Mouse (Mus musculus) midbrain, embryonic 16.5 days (tissue): ENCODE data around the gene Il6ra. TPM values are rescaled to one million over a fixed set of nuclear protein-coding genes. Genes with fewer than 3 reads are reported as not detected.

Experiments used
- ATAC-seq: fragments of 200-750 bp; cut with Nextera tagmentation; 2 replicates; pipeline ENCODE4 v1.8.0; 2017; ENCODE audit warnings: moderate TSS enrichment
- H3K27ac ChIP-seq: fragments of 300-500 bp; sonication (generic); 2 replicates; pipeline ENCODE4 v1.5.1; 2014; ENCODE audit warnings: mild to moderate bottlenecking, low read length, mixed read lengths
- H3K27me3 ChIP-seq: fragments of 300-500 bp; sonication (generic); 2 replicates; pipeline ENCODE4 v1.6.1; 2014; ENCODE audit warnings: low read depth, low read length, mixed read lengths; ENCODE audit not compliant: control insufficient read depth, insufficient read depth
- H3K36me3 ChIP-seq: fragments of 300-500 bp; sonication (generic); 2 replicates; pipeline ENCODE4 v1.6.1; 2014; ENCODE audit warnings: mild to moderate bottlenecking, low read length, moderate library complexity, mixed read lengths; ENCODE audit not compliant: control insufficient read depth, insufficient read depth
- H3K4me1 ChIP-seq: fragments of 300-500 bp; sonication (generic); 2 replicates; pipeline ENCODE4 v1.6.1; 2014; ENCODE audit warnings: mild to moderate bottlenecking, low read length, mixed read lengths; ENCODE audit not compliant: control insufficient read depth, insufficient read depth
- H3K4me2 ChIP-seq: fragments of 300-500 bp; sonication (generic); 2 replicates; pipeline ENCODE4 v1.6.1; 2014; ENCODE audit warnings: mild to moderate bottlenecking, low read length, mixed read lengths
- H3K4me3 ChIP-seq: fragments of 300-500 bp; sonication (generic); 2 replicates; pipeline ENCODE4 v1.5.1; 2014; ENCODE audit warnings: low read depth, mild to moderate bottlenecking, low read length, moderate library complexity, mixed read lengths
- H3K9ac ChIP-seq: fragments of 300-500 bp; sonication (generic); 2 replicates; pipeline ENCODE4 v1.6.1; 2014; ENCODE audit warnings: low read depth, low read length, mixed read lengths
- H3K9me3 ChIP-seq: fragments of 300-500 bp; sonication (generic); replicated peaks from 2 replicates; pipeline ENCODE4 v1.6.1; 2014; ENCODE audit warnings: mild to moderate bottlenecking, low read length, mixed read lengths; ENCODE audit not compliant: control insufficient read depth, poor library complexity, severe bottlenecking
- WGBS: fragments of 180-500 bp; shearing (Covaris S2); extraction: QIAGEN DNeasy Blood & Tissue Kit; methylation state at CpG from one replicate; pipeline ENCODE4 v1.1.7; 2014; 5-methylcytosine and 5-hydroxymethylcytosine counted together
- polyA plus RNA-seq: library from polyadenylated mRNA; unstranded; fragments of >200 nt; fragmentation: Nextera tagmentation; extraction: Ambion mirVana; gene quantifications from 2 replicates; pipeline ENCODE4 v1.2.1, GENCODE M21; 2015

Gene Il6ra
- polyA plus RNA-seq, 1 experiment from 2014 or later, result 0.75 TPM

DNA sequence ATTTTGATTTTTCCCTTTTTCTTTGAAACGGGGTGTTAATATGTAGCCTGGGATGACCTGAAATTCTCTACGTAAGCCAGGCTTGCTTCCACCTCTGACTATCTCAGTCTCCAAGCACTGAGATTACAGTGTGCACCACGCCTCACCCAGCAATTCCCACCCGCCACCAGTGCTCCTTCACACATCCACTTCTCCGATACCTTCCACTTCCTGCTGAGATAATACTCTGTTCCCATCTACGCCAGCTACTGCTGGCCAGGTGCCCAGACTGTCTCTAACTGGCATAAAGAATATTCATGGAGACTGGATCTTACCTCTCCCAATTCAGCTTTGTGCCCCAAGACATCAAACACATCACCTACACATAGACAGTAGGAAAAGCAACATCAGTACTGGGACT, 35.7 kb upstream of the Il6ra start:
- Histone ChIP-seq H3K27me3 (no peaks in the 10 kb centered on the region), H3K4me3 (no peak overlapping the region), H3K9me3 (no peaks in the 10 kb centered on the region), H3K27ac (no peak overlapping the region), H3K4me1 (no peaks in the 10 kb centered on the region), H3K36me3 (peaks cover 55% of the 10 kb centered on the region), H3K4me2 (no peak overlapping the region), H3K9ac (no peak overlapping the region)
- 84% methylated on average over 6 of the region's 6 CpGs for WGBS
- ATAC-seq, result no peak

DNA sequence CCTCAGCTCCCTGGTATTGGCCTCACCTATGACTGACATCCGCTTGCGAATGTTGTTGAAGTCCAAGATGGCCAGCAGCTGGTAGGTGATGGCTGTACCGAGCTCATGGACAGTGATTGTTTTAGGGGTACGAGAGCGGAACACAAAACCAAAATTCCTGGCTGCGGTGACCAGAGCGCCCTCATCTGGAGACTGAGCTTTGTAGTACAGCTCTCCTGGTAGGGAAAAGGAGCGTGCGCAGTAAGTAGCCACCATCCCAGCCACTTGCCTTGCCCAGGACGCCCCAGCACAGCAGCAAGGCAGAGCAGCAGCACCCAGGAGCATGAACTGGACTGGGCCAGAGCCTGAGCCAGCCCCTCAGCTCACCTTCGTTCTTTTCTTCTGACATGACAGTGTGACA, 35.0 kb upstream of the Il6ra start:
- peaks cover 61% of the 10 kb centered on the region for H3K36me3 ChIP-seq
- no peak for ATAC-seq
- no peak overlapping the region for H3K4me3 ChIP-seq
- no peaks in the 10 kb centered on the region for H3K4me1 ChIP-seq
- no peaks in the 10 kb centered on the region for H3K9me3 ChIP-seq
- no peak overlapping the region for H3K27ac ChIP-seq
- H3K27me3 ChIP-seq, result no peaks in the 10 kb centered on the region
- 86% methylated on average over 11 of the region's 11 CpGs for WGBS
- no peak overlapping the region for H3K9ac ChIP-seq
- no peak overlapping the region for H3K4me2 ChIP-seq

DNA sequence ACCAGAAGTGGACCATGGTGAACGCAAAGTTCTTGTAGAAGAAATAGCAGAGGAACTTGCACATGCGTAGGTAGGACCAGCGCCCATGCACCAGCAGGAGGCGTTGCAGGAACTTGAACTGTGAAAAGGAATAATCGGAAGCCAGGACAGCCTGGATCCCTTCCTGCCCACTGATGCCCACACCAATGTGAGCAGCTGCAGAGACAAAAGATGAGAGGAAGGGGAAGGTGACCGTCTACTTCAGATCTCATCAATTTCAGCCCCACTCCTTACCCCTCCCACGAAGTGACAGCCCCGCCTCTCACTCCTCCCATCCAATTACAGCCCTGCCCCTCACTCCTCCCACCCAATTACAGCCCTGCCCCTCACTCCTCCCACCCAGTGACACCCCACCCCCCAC, 32.0 kb upstream of the Il6ra start:
- Histone ChIP-seq H3K27ac (no peak overlapping the region), H3K27me3 (no peaks in the 10 kb centered on the region), H3K4me1 (no peaks in the 10 kb centered on the region), H3K9me3 (no peaks in the 10 kb centered on the region), H3K4me2 (no peak overlapping the region), H3K36me3 (peaks cover 66% of the 10 kb centered on the region), H3K4me3 (no peak overlapping the region), H3K9ac (no peak overlapping the region)
- ATAC-seq, result no peak
- WGBS, result 83% methylated on average over 7 of the region's 8 CpGs

DNA sequence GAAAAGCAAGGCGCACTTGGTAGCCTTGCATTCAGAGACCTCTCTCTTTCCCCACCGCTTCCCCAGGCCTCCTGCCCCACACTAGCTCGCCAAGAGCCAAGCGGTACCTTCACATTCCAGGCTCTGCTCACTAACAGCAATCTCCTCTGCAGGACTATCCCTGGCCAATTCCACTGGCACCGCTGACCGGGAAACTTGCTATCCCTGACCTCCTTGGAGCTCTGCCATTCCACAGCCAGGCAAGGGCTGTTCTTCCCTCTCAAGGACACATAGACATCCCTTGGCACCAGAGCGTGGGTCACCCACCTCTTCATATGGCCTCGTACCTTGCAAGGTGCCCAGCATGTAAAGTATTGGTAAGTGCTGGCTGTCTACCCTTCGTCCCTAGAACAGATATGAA, 29.9 kb upstream of the Il6ra start:
- Histone ChIP-seq H3K4me1 (no peaks in the 10 kb centered on the region), H3K4me2 (no peak overlapping the region), H3K36me3 (peaks cover 65% of the 10 kb centered on the region), H3K9me3 (no peaks in the 10 kb centered on the region), H3K9ac (no peak overlapping the region), H3K27me3 (no peaks in the 10 kb centered on the region), H3K27ac (no peak overlapping the region), H3K4me3 (no peak overlapping the region)
- 89% methylated on average over 9 of the region's 9 CpGs for WGBS
- ATAC-seq, result no peak

DNA sequence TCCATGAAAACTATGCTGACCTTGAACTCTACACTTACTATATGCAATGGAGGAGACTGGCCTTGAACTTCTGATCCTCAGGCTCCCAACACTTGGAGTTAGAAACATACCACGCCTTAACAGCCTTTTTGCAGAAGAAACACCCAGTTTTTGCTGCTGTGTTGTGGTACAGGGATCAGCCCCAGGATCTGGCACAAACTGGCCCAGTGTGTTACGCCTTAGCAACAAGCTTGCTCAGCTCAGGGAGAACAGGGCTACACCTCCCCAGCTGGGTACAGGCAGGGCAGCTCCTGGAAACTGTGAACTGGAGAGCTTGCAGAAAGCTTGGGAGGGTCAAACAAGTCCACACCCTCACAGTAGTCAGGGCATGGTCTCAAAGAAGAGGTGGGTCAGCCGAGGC, 23.5 kb upstream of the Il6ra start:
- Histone ChIP-seq H3K4me2 (no peak overlapping the region), H3K4me3 (no peak overlapping the region), H3K36me3 (peaks cover 32% of the 10 kb centered on the region), H3K9me3 (no peaks in the 10 kb centered on the region), H3K27me3 (no peaks in the 10 kb centered on the region), H3K27ac (no peak overlapping the region), H3K9ac (no peak overlapping the region), H3K4me1 (no peaks in the 10 kb centered on the region)
- 96% methylated on average over 3 of the region's 3 CpGs for WGBS
- no peak for ATAC-seq

DNA sequence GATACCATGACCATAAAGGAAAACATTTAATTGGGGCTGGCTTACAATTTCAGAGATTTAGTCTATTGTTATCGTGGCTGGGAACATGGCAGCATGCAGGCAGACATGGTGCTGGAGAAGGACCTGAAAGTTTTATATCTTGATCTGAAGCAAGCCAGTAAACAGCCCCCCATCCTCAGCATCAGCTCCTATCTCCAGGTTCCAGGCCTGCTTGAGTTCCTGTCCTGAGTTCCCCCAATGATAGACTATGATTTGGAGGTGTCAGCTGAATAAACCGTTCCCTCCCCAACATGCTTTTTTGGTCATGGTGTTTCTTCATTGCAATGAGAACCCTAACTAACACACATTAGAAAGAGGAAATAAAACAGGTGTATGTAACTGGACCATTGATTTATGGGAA, 19.9 kb upstream of the Il6ra start:
- no peak overlapping the region for H3K9ac ChIP-seq

DNA sequence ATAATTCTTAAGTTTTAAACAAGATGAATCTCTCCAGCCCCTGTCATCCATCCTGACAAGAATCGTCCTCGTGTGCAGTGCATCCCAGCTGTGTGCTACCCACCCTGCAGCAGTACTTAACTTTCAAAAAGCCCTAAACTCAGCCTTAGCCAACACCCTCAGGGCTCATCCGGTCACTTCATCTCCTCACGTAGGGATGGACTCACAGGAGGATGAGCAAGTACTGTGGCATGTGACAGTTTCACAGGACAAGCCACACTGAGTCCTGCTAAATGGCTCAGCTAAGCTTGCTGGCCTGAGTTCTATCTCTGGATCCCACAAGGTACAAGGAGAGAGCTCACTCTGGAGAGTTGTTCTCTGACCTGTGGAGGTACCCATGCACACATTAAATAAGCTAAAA, 16.0 kb upstream of the Il6ra start:
- 84% methylated on average over 4 of the region's 4 CpGs for WGBS
- no peak for ATAC-seq
- no peaks in the 10 kb centered on the region for H3K9me3 ChIP-seq
- H3K36me3 ChIP-seq, result no peaks in the 10 kb centered on the region
- H3K4me2 ChIP-seq, result no peak overlapping the region
- no peak overlapping the region for H3K9ac ChIP-seq
- H3K4me1 ChIP-seq, result no peaks in the 10 kb centered on the region
- no peaks in the 10 kb centered on the region for H3K27me3 ChIP-seq
- no peak overlapping the region for H3K27ac ChIP-seq
- H3K4me3 ChIP-seq, result no peak overlapping the region

More for the DNA sequence above, 19.9 kb upstream of the Il6ra start:
- Histone ChIP-seq H3K27me3 (no peaks in the 10 kb centered on the region), H3K4me2 (no peak overlapping the region), H3K36me3 (peaks cover 10% of the 10 kb centered on the region), H3K27ac (no peak overlapping the region), H3K4me3 (no peak overlapping the region), H3K4me1 (no peaks in the 10 kb centered on the region), H3K9me3 (no peaks in the 10 kb centered on the region)
- 85% methylated on average over 2 of the region's 2 CpGs for WGBS
- no peak for ATAC-seq

DNA sequence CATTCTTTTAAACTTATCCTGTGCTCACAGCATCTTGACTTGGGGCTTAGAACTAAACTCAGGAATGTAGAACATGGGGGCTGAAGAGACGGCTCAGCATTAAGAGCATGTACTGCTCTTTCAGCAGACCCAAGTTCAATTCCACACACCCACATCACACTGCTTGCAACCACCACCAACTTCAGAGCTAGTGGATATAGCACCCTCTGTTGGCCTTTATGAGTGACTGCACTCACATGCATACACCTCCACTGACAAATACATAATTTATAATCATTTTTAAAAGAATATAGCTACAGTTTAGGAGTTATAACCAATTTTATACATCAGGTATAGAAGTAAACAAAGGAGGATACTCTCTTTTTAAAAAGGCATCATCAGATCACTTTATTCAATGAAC, 13.4 kb upstream of the Il6ra start:
- H3K27ac ChIP-seq, result no peak overlapping the region
- 100% methylated on average over 1 of the region's 1 CpGs for WGBS
- H3K9me3 ChIP-seq, result no peaks in the 10 kb centered on the region
- H3K36me3 ChIP-seq, result no peaks in the 10 kb centered on the region
- ATAC-seq, result no peak
- H3K4me3 ChIP-seq, result no peak overlapping the region
- H3K9ac ChIP-seq, result no peak overlapping the region
- no peaks in the 10 kb centered on the region for H3K27me3 ChIP-seq
- no peaks in the 10 kb centered on the region for H3K4me1 ChIP-seq
- H3K4me2 ChIP-seq, result no peak overlapping the region

DNA sequence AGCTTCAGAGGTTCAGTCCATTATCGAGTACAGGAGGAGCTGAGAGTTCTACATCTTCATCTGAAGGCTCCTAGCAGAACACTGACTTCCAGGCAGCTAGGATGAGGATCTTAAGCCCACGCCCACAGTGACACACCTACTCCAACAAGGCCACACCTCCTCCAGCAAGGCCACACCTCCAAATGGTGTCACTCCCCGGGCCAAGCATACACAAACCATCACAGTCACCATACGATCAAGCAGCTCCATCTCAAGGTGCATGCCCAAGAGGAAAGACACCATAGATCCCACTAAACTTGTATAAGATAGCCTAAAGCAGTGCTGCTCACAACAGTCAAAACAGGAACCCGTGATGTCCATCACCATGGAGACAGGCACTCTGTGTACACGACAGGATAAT, 7.7 kb upstream of the Il6ra start:
- ATAC-seq, result no peak
- 71% methylated on average over 6 of the region's 6 CpGs for WGBS
- H3K9me3 ChIP-seq, result no peaks in the 10 kb centered on the region

DNA sequence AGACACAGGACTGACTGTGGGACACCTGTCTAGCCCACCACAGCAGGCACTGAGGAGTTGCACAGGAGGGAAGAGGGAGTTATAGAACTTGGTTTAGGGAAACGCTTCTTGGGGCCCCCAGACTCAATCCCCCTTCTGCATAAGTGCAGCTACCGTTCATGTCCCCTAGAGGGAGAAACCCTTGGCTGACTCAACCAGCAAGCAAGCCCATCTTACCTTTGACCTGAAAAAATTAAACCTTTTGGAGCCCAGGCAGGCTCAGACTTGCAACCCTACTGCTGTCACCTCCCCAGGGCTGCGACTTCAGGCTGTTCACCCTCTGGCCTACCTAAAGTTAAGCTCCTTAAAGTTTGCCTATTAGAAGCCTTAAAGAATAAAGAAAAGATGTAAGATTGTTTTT, 4.4 kb upstream of the Il6ra start:
- H3K27me3 ChIP-seq, result peaks cover 9% of the 10 kb centered on the region
- H3K4me3 ChIP-seq, result no peak overlapping the region
- no peak overlapping the region for H3K27ac ChIP-seq
- H3K9me3 ChIP-seq, result no peaks in the 10 kb centered on the region
- H3K9ac ChIP-seq, result no peak overlapping the region
- 58% methylated on average over 3 of the region's 3 CpGs for WGBS
- no peak for ATAC-seq
- no peak overlapping the region for H3K4me2 ChIP-seq
- H3K36me3 ChIP-seq, result no peaks in the 10 kb centered on the region
- peaks cover 10% of the 10 kb centered on the region; the same call in 1 of the 2 replicates for H3K4me1 ChIP-seq

More for the DNA sequence above, 7.7 kb upstream of the Il6ra start:
- Histone ChIP-seq H3K36me3 (no peaks in the 10 kb centered on the region), H3K9ac (no peak overlapping the region), H3K4me2 (no peak overlapping the region), H3K4me1 (no peaks in the 10 kb centered on the region), H3K27ac (no peak overlapping the region), H3K27me3 (no peaks in the 10 kb centered on the region), H3K4me3 (no peak overlapping the region)
